Mouse (Mus musculus): ENCODE data around the gene Zmiz1. TPM values are rescaled to one million over a fixed set of nuclear protein-coding genes. Genes with fewer than 3 reads are reported as not detected.
A peak's percentile ranks its signal among the peaks of the same experiment; 100 is the strongest.

The Zmiz1 gene
- polyA plus RNA-seq, 1 experiment from 2014 or later, result 44.3 TPM

DNA sequence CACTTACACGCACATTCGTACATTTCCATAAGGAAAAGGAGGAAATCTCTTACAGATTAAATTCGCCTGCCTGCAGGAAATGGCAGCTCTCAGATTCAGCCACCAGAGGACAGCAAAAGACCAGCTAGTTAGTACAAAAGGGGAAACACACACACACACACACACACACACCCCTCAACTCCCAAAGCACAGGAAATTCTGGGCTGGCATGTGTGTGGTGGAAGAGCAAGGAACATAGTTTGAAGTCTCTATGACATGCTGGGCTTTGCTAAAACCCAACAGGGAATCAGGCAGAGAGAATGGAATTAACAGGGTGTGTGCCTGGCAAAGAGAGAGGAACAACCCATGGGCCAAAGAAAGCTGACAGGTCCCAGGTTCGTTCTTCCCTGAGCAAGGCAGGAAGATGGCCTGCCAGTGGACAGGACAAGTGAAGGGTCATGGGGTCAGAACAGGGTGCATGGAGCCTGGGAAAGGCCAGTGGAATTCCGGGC, 248.8 kb downstream of the Zmiz1 start:
- Histone ChIP-seq H3K4me3 (no peak overlapping the region), H3K9ac (0 out of 2 replicates have a peak overlapping the region, but pooled peaks have one; percentile 6), H3K27ac (peak overlapping the region; percentile 64), H3K4me1 (peaks cover 33% of the 10 kb centered on the region), H3K4me2 (no peak overlapping the region), H3K36me3 (no peaks in the 10 kb centered on the region), H3K27me3 (no peaks in the 10 kb centered on the region), H3K9me3 (no peaks in the 10 kb centered on the region)
- ATAC-seq (ENCODE audit: insufficient number of reproducible peaks, insufficient read depth, low FRiP score, low TSS enrichment, low read depth), result no peak
- WGBS, result 35% methylated on average over 5 of the region's 5 CpGs

DNA sequence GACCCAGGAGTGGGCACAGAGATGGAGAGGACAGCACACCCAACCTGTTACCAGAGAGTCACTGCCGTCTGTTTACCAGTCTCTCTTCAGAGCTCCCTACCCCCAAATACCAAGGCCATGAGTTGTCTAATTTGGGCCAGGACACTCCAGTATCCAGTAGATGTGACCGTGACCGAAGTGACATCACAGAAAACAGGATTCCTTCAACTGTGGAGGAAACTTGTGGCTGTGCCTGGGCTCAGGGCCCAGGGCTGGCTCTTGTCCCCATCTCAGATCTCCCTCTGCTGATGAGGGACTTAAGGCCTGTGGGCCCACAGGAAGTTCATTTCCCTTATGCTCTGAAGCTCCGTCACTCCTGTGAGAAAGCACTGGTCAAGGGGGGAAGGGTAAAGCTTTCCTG, 249.5 kb downstream of the Zmiz1 start:
- peak overlapping the region; percentile 64 for H3K27ac ChIP-seq
- H3K9ac ChIP-seq, result no peak overlapping the region

GRCm38 (mm10) chr14:25708917-25709316, 249.9 kb downstream of the Zmiz1 start:
- H3K27ac ChIP-seq, result peak overlapping the region; percentile 64; the same call in 1 of the 2 replicates
- no peaks in the 10 kb centered on the region for H3K9me3 ChIP-seq
- 0 out of 2 replicates have a peak, but pooled peaks cover 2% of the 10 kb centered on the region for H3K36me3 ChIP-seq
- 100% methylated on average over 2 of the region's 2 CpGs for WGBS
- H3K4me1 ChIP-seq, result peaks cover 39% of the 10 kb centered on the region
- no peak overlapping the region for H3K4me3 ChIP-seq
- H3K4me2 ChIP-seq, result no peak overlapping the region
- no peaks in the 10 kb centered on the region for H3K27me3 ChIP-seq
- no peak for ATAC-seq (ENCODE audit: insufficient number of reproducible peaks, insufficient read depth, low FRiP score, low TSS enrichment, low read depth)
- no peak overlapping the region for H3K9ac ChIP-seq

More for the DNA sequence above, 249.5 kb downstream of the Zmiz1 start:
- H3K9me3 ChIP-seq, result no peaks in the 10 kb centered on the region
- peaks cover 34% of the 10 kb centered on the region for H3K4me1 ChIP-seq
- ATAC-seq (ENCODE audit: insufficient number of reproducible peaks, insufficient read depth, low FRiP score, low TSS enrichment, low read depth), result no peak
- WGBS, result 52% methylated on average over 4 of the region's 4 CpGs
- no peak overlapping the region for H3K4me2 ChIP-seq
- H3K4me3 ChIP-seq, result no peak overlapping the region
- no peaks in the 10 kb centered on the region for H3K36me3 ChIP-seq
- H3K27me3 ChIP-seq, result no peaks in the 10 kb centered on the region

DNA sequence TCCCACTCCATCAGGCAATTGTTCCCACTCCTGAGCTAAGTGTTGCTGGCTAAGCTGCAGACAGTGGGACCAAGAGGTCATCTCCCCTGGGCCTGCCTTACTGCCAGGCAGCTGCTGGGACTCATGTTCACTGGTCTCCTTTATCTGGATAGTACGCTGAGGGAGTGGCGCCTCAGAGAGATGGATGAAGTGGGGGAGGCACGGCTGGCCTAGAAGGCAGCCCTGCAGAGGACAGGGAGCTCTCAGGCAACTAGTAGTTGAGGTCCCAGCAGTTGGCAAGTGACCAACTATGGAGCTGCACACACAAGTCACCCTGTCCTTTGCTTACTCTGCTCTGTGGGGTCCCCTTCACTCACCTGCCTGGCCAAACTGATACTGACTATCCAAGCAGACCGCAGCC, 251.1 kb downstream of the Zmiz1 start:
- no peaks in the 10 kb centered on the region for H3K27me3 ChIP-seq
- H3K4me2 ChIP-seq, result no peak overlapping the region
- no peaks in the 10 kb centered on the region for H3K9me3 ChIP-seq
- ATAC-seq (ENCODE audit: insufficient number of reproducible peaks, insufficient read depth, low FRiP score, low TSS enrichment, low read depth), result no peak
- 64% methylated on average over 4 of the region's 4 CpGs for WGBS
- no peak overlapping the region for H3K4me3 ChIP-seq
- no peak overlapping the region for H3K9ac ChIP-seq
- H3K36me3 ChIP-seq, result peaks cover 12% of the 10 kb centered on the region
- H3K27ac ChIP-seq, result no peak overlapping the region
- H3K4me1 ChIP-seq, result peaks cover 45% of the 10 kb centered on the region

DNA sequence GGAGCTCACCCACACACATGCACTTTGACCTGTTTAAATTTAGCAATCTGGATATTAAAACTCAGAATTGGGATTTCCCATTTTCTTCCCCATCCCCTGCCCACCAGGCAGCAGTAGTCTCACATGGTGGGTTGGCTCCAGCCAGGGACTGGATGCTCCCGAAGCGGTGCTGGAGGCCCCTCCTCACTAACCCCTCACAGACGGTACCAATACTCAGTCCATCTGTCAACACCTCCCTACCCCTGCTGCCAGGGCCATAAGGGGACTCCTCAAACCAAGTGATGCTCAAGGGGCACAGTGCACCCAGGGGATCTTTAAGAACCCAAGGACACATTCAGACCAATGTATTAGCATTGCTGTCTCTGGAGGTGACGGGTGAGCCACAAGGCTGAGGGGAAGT, 251.7 kb downstream of the Zmiz1 start:
- ATAC-seq (ENCODE audit: insufficient number of reproducible peaks, insufficient read depth, low FRiP score, low TSS enrichment, low read depth), result no peak
- H3K27me3 ChIP-seq, result no peaks in the 10 kb centered on the region
- no peak overlapping the region for H3K4me2 ChIP-seq
- no peak overlapping the region for H3K4me3 ChIP-seq
- H3K27ac ChIP-seq, result peak overlapping the region; percentile 22; the same call in 1 of the 2 replicates
- peaks cover 18% of the 10 kb centered on the region for H3K36me3 ChIP-seq
- WGBS, result 66% methylated on average over 4 of the region's 4 CpGs
- no peak overlapping the region for H3K9ac ChIP-seq
- no peaks in the 10 kb centered on the region for H3K9me3 ChIP-seq
- H3K4me1 ChIP-seq, result peaks cover 45% of the 10 kb centered on the region

GRCm38 (mm10) chr14:25711177-25711576, 252.2 kb downstream of the Zmiz1 start:
- no peaks in the 10 kb centered on the region for H3K27me3 ChIP-seq
- peaks cover 23% of the 10 kb centered on the region for H3K36me3 ChIP-seq
- 0 out of 2 replicates have a peak overlapping the region, but pooled peaks have one; percentile 22 for H3K27ac ChIP-seq
- H3K9me3 ChIP-seq, result no peaks in the 10 kb centered on the region
- H3K4me3 ChIP-seq, result no peak overlapping the region
- ATAC-seq (ENCODE audit: insufficient number of reproducible peaks, insufficient read depth, low FRiP score, low TSS enrichment, low read depth), result no peak
- peaks cover 45% of the 10 kb centered on the region for H3K4me1 ChIP-seq
- no peak overlapping the region for H3K9ac ChIP-seq
- 58% methylated on average over 7 of the region's 7 CpGs for WGBS
- H3K4me2 ChIP-seq, result no peak overlapping the region

- H3K4me2 ChIP-seq, result no peak overlapping the region
- H3K4me1 ChIP-seq, result peaks cover 45% of the 10 kb centered on the region
- no peaks in the 10 kb centered on the region for H3K9me3 ChIP-seq
- WGBS, result 49% methylated on average over 8 of the region's 8 CpGs
- H3K36me3 ChIP-seq, result peaks cover 27% of the 10 kb centered on the region
- H3K27me3 ChIP-seq, result no peaks in the 10 kb centered on the region
- no peak for ATAC-seq (ENCODE audit: insufficient number of reproducible peaks, insufficient read depth, low FRiP score, low TSS enrichment, low read depth)
- no peak overlapping the region for H3K27ac ChIP-seq
- no peak overlapping the region for H3K9ac ChIP-seq
- H3K4me3 ChIP-seq, result no peak overlapping the region
Observed at GRCm38 (mm10) chr14:25711602-25712001, 252.6 kb downstream of the Zmiz1 start.

GRCm38 (mm10) chr14:25713443-25713842, 254.5 kb downstream of the Zmiz1 start:
- WGBS, result 7% methylated on average over 4 of the region's 4 CpGs
- H3K4me1 ChIP-seq, result peaks cover 50% of the 10 kb centered on the region
- H3K27me3 ChIP-seq, result no peaks in the 10 kb centered on the region
- H3K36me3 ChIP-seq, result peaks cover 42% of the 10 kb centered on the region
- no peak overlapping the region for H3K4me3 ChIP-seq
- no peaks in the 10 kb centered on the region for H3K9me3 ChIP-seq
- ATAC-seq (ENCODE audit: insufficient number of reproducible peaks, insufficient read depth, low FRiP score, low TSS enrichment, low read depth), result no peak
- no peak overlapping the region for H3K9ac ChIP-seq
- H3K27ac ChIP-seq, result no peak overlapping the region
- no peak overlapping the region for H3K4me2 ChIP-seq

Small RNA genes lying within 50 kb of the gene (microRNA-seq; reads per million reads assigned to microRNA genes)
- gene Mir3075, result 5.2 reads per million, percentile 19 among the genes with 10 or more reads in this experiment

Other genes starting within 250 kb of the Zmiz1 start
- 31.4 and 34.1 TPM in 2 replicates for gene Ppif, start 235.0 kb downstream of the Zmiz1 start, polyA plus RNA-seq (2015; fragmentation: Nextera tagmentation; extraction: Ambion mirVana)